Mouse (Mus musculus) NIH3T3 (cell line): Measurements from ENCODE around the gene Bad.

Experiments used
- DNase-seq: peaks from one replicate; pipeline ENCODE4 v3.0.0-alpha.2; 2012; ENCODE audit warnings: low read depth

Gene Bad

GRCm38 (mm10) chr19:6915276-6915675 lies 26.4 kb upstream of the Bad start:
- DNase-seq = no peak

GRCm38 (mm10) chr19:6916496-6916895 lies 25.2 kb upstream of the Bad start:
- no peak for DNase-seq

- no peak for DNase-seq
Measured at GRCm38 (mm10) chr19:6918321-6918720, 23.3 kb upstream of the Bad start.

DNA sequence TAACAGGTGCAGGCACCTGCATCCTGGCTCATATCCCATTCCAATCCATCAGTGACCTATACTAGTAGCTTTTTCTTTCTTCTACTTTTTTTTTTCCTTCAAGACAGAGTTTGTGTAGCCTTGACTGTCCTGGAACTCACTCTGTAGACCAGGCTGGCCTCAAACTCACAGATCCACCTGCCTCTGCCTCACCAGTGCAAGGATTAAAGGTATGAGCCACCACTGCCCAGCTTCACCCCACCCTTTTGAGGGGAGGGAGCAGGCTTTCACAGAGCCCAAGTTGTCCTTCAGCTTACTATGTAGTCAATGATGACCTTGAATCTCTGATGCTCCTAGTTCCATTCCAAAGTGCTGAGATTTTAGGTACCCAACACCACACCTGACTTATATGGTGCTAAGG lies 22.2 kb upstream of the Bad start:
- DNase-seq = no peak

- DNase-seq = peak; percentile 69
Measured at GRCm38 (mm10) chr19:6919876-6920740, 21.6 kb upstream of the Bad start.

DNA sequence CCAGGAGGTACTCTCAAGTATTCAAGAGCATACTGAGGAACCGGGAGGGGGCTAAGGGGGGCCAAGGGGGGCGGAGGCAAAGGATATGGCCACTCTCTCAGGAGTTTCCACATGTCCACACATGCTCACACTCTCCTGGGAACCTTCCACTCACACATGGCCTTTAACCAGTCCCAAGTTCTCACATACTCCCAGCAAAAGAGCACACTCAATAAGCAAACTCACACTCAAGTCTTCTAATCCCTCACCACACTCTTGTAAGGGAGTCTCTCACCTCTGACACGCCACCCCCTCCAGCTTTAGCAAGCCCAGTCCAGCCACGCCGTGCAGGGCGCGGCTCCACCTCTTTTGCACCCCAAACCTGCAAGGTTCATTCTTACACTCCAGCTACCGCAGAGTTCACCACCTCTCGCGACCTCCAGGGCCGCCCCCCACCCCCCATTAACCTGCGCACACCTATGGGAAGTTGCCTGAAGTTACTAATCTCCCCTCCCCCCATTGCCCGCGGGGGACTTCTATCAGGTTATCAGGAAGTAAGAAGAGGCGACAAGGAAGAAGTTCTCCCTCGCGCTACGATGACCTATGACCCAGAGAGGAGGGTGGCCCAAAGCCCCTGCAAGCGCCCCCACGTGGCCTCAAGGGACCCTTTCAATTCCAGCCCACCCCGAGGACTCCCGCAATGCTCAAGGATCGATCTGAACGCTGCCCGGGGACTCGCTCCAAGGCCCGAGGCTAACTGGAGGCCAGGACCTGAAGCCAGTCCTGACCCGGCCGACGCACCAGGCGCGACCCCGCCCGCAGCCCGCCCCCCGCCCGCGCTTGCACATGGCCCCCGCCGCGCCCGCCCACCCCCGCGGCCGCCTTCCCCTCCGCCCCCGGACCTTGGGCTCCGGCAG lies 20.7 kb upstream of the Bad start:
- DNase-seq = peak; percentile 41

- DNase-seq = peak; percentile 100
Measured at GRCm38 (mm10) chr19:6921647-6922567, 19.8 kb upstream of the Bad start, which contains the start of gene Esrra. Gene Esrra (minus strand): TSS chr19:6921813.

DNA sequence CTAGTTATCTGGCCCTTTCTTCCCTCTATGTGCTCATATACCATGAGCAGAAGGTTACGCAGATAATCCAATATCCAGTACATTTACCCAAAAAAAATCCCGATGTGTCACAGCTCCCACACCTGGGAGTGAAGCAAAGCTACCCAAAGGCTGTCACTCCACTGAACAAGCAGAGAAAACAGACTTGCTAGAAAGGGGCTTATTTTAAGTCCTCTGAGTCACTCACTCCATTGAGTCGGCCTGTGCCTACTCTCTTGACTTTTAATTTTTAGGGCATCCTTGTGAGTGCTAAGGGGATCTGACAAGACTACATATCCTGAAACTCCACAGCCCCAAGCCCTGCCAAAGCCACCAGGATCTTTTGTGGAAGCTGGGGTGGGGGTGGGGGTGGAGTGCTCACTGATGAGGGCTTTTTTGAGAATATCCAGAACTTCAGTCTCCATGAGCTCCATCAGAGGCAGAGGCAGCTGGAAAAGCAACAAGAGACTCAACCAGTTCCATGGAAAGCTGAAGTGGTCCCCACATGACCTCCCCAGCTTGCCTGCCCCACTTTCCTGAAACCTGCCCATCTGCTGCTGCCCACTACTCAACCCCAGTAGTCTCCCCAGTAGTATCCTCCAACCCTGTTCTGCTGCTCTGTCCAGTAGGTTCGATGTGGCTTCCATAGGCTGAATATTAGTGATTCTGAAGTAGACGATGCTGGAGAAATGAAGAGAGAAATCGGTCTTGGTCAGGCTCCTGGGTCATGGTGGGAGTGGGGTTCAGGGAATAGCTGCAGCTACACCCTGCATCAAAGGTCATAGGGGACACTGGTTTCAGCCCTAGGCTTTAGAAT lies 18.5 kb upstream of the Bad start:
- DNase-seq = no peak

DNA sequence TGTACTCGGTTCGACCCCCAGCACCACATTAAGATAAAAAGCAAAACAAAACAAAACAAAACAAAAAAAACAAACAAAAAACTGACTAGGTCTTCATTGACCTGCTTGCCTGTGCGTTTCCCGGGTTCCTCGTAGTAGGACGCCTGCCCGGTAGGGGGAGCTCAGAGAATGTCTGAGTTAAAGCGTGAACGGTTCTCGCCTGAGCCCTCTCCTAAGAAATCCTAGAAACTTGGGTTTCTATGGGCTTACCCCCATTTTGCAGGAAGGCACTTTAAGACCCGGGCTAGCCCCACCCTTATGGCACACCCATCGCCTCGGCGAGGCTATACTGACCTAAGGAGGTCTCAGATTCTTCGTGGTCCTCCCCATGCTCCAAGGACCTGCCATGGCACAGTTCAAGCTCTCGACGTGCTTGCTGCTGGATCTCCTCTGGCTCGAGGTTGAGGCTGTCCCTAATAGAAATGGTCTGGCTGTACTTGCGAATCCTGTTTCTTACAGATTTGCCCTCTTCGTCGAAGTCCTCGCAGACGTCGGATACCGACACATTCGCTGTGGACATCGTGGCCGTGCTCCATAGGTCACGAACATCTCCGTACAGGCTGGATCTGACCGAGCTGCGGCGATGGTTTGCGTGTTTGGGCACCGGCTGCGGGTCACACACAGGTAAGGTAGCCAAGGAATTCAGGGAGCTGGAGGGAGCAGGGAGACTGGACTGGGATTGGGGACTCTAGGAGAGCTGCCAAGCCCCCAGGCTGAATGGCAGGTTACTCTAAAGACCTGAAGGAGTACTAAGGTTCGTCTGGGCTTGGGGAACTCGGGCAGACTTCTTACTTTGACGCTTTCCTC lies 17.0 kb upstream of the Bad start:
- DNase-seq = peak; percentile 92

DNA sequence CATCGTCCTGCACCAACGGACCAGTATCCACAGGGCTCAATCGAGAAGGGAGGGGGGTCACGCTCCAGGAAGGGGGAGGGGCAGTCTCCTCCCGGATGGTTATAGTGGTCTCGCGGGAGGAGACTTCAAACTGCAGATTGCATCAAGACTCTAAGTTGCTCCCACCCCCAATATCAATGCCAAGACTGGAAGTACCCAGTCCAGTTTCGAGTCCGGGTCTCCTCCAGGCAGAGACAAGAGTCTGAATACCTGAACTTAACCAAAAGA lies 16.4 kb upstream of the Bad start, which contains the start of gene Catsperz:
TSS of gene Catsperz (minus strand) at position 74 of the 267 bp plus-strand sequence.
- no peak for DNase-seq

DNA sequence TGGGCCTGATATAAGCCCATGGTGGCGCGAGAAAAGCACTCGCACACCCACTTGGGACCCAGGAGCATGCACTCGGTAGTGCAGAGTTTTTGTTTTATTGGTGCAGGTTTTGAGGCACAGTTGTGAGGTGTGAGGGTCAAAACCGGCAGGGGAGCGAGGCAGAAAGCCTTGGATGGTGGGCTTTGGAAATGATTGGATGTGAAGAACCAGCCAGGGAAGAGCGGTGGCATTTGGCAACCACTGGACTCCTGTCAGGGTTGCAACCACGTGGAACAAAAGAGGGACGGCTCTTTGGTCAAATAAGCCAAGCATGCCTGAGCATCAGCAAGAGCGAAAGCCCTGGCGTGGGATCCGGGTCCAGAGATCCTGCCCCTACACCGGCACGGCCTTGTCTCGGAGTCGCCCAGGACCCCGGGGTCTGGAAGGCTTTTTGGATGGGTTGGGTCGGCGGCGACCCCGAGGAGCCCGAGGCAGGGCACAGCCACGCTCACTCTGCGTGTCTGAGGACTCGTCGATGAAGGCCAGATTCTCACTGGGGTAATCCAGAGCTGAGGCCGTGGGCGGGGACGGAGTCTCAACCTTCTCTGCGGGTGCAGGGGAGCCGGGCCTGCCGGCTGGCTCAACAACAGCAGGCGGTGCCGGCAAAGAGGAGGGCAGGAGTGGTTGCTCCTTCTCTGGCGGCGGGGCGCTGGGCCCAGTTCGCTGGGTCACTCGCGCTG lies 15.9 kb upstream of the Bad start:
- DNase-seq = no peak

- no peak for DNase-seq
Measured at GRCm38 (mm10) chr19:6926559-6927255, 15.0 kb upstream of the Bad start.

DNA sequence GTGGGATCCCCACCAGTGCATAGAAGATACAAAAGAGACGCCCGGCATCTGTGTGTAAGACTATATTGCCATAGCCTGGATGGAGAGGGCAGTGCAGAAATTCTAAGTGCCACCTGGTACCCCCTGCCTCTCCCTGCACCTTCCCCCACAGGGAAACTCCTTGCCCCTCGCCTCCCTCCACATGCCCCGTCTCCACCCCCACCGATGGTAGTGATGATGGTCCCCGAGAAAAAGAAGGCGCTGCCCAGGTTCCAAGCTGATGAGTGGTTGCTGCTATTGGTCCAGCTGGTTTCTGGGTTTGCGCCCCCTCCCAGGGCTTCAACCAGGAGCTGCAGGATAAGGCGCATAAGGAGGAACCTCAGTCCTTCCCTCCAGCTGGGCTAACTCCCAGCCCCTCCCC lies 13.6 kb upstream of the Bad start:
- no peak for DNase-seq

DNA sequence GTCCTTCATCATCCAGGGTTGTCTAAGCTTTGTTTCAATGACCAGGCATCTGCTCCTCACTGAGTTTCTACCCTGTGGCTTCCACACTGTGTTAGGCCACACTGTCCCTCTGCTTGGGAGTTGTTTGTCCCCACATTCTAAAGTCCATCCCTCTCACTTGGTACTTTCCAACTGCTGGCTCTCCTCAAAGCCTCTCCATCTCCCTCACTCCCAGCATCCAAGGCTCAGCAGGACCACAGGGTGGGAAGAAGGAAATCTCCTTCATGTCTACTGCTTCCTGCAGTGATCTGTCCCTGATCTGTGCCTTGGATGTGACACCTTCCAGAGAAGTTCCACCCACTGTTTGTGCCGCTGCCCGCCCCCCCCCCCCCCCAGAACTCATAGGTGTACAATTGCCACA lies 10.7 kb upstream of the Bad start:
- no peak for DNase-seq

DNA sequence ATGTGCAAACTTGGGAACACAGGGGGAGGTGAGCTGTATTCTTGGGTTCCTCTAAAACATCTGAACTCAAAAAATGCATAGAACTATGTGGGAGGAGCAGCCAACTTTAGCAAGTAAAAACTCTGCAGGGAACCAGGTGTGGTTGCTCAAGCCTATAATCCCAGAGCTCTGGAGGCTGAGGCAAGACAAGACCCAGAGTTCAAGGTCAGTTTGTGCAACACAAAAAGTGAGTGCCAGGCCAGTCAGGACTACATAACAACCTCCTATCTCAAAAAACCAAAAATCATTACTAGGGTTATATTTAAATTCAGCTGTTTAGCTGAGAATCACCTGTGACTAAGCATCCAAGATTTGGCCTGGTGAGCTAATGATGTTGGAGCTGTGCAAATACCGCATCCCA lies 9.6 kb upstream of the Bad start:
- DNase-seq = no peak

DNA sequence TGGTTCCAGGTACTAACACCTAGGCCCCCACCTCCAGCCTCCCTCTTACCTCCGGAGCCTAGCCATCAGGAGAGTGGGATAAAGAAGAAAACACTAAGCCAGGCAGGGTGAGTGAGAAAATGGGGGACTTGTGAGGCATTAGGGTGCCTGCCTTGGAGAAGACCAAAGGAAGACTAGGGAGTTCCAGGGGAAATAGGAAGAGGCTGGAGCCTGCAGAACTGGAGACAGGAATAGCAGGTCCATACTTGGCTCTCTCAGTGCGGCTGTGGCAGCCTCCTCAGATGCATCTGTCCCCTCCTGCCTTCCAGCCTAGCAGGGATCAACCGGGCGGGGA lies 8.6 kb upstream of the Bad start:
- DNase-seq = no peak

DNA sequence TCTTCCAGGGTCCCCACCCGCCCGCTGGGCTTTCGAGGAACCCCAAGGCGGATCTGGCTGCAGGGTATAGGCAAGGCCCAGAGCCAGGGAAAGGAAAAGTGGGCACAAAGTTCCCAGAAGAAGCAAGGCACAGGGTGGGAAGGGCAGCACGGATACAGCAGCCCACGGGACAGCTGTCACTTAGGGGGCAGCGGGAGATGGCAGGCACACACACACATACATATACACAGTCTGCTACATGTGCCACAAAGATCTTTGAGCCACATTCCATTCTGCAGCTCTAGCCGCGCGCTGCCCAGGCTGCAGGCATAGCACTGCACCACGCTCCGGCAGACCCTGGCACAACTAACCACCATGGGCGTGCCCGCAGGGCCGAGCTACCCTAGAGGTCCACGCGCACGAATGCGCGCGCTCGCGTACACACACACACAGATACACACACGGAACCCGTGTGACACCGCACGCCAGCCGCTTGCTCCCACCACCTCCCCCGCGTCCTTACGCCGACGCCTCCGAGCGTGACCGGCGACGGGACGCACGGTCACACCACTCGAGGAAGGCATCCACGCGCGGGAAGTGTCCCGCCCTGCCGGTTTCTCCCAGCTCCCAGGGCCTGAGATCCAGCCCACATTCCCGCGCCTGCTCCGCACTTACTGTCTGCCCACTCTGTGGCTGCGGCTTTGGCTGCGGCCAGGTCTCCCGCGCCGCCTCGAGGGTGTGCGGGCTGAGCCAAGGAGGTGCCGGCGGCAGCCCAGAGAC lies 8.0 kb upstream of the Bad start:
- DNase-seq = peak; percentile 35
